Mouse (Mus musculus) hindbrain, embryonic 11.5 days (tissue): ENCODE data around the gene Nckap5. TPM values are rescaled to one million over a fixed set of nuclear protein-coding genes. Genes with fewer than 3 reads are reported as not detected.
A peak's percentile ranks its signal among the peaks of the same experiment; 100 is the strongest.

Experiments
- ATAC-seq: fragments of 200-750 bp; cut with Nextera tagmentation; 2 replicates; pipeline ENCODE4 v1.8.0; 2017; ENCODE audit warnings: mild to moderate bottlenecking, moderate TSS enrichment, moderate library complexity; ENCODE audit not compliant: low FRiP score
- DNase-seq: peaks from one replicate; pipeline ENCODE4 v3.0.0-alpha.2; 2015; ENCODE audit warnings: low spot score
- H3K27ac ChIP-seq: fragments of 300-500 bp; sonication (generic); 2 replicates; pipeline ENCODE4 v1.5.1; 2014; ENCODE audit warnings: mild to moderate bottlenecking, low read depth, low read length
- H3K27me3 ChIP-seq: fragments of 300-500 bp; sonication (generic); 2 replicates; pipeline ENCODE4 v1.6.1; 2014; ENCODE audit warnings: mild to moderate bottlenecking, low read length, moderate library complexity, mixed read lengths; ENCODE audit not compliant: control insufficient read depth, insufficient read depth
- H3K36me3 ChIP-seq: fragments of 300-500 bp; sonication (generic); 2 replicates; pipeline ENCODE4 v1.6.1; 2014; ENCODE audit warnings: mild to moderate bottlenecking, low read length, moderate library complexity, mixed read lengths; ENCODE audit not compliant: control insufficient read depth, insufficient read depth
- H3K4me1 ChIP-seq: fragments of 300-500 bp; sonication (generic); replicated peaks from 2 replicates; pipeline ENCODE4 v1.6.1; 2014; ENCODE audit warnings: low read length, mixed read lengths; ENCODE audit not compliant: control insufficient read depth, insufficient read depth
- H3K4me2 ChIP-seq: fragments of 300-500 bp; sonication (generic); replicated peaks from 2 replicates; pipeline ENCODE4 v1.6.1; 2014; ENCODE audit warnings: mild to moderate bottlenecking, low read depth, low read length
- H3K4me3 ChIP-seq: fragments of 300-500 bp; sonication (generic); 2 replicates; pipeline ENCODE4 v1.5.1; 2014; ENCODE audit warnings: low read depth, low read length
- H3K9ac ChIP-seq: fragments of 300-500 bp; sonication (generic); 2 replicates; pipeline ENCODE4 v1.6.1; 2014; ENCODE audit warnings: low read depth, low read length
- H3K9me3 ChIP-seq: fragments of 300-500 bp; sonication (generic); 2 replicates; pipeline ENCODE4 v1.6.1; 2016; ENCODE audit warnings: low read length; ENCODE audit not compliant: control insufficient read depth
- WGBS: fragments of 180-500 bp; shearing (Covaris S2); extraction: QIAGEN DNeasy Blood & Tissue Kit; methylation state at CpG from one replicate; pipeline ENCODE4 v1.1.7; 2014; 5-methylcytosine and 5-hydroxymethylcytosine counted together
- polyA plus RNA-seq: library from polyadenylated mRNA; unstranded; fragments of >200 nt; fragmentation: Nextera tagmentation; extraction: Ambion mirVana; gene quantifications from 2 replicates; pipeline ENCODE4 v1.2.1, GENCODE M21; 2014

Gene Nckap5
- polyA plus RNA-seq, 1 experiment from 2014 or later, result 23.5 TPM

DNA sequence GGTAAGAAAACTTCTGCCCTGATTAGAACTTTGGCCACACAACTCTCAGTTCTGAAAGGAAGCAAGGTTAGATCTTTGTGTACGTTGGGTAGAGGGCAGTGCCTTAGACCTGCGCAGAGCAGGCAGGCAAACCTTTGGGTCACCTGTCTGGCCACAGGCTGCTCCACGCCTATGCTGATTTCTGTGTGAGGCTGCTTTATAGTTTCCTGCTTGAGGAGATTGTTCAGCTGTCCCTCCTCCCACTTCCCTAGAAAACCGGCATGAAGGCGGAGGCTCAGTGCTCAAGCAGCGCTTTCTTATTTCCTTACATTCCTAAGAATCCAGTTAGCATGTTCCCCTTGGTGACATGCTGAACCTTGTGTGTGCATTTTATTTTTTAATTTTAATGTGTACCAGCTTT is 620.4 kb downstream of the Nckap5 start:
- H3K9me3 ChIP-seq, result no peaks in the 10 kb centered on the region
- no peaks in the 10 kb centered on the region for H3K36me3 ChIP-seq
- no peak overlapping the region for H3K4me3 ChIP-seq
- no peak overlapping the region for H3K27ac ChIP-seq
- no peaks in the 10 kb centered on the region for H3K4me1 ChIP-seq
- WGBS, result 85% methylated on average over 6 of the region's 6 CpGs
- H3K9ac ChIP-seq, result no peak overlapping the region
- no peak overlapping the region for H3K4me2 ChIP-seq
- DNase-seq, result no peak
- no peak for ATAC-seq
- no peaks in the 10 kb centered on the region for H3K27me3 ChIP-seq

DNA sequence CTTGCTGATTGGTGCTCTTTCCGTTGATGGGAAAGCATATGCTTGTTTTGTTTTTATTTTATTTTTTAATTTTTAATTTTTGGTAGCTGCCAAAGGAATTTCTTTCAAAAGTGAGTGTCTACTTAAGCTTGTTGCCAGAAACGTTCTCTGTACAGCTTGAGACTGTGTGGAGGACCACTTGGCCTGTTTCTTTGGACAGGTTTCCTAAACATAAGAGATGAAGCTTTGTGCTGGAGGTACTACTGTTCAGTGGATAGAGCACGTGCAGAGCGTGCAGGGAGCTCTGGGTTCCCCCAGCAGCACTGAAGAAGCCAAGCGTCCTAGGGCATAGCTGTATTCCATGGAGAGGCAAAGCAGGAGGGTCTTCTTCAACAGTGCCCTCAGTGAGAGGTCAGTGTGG is 620.9 kb downstream of the Nckap5 start:
- no peaks in the 10 kb centered on the region for H3K9me3 ChIP-seq
- no peak for ATAC-seq
- WGBS, result 91% methylated on average over 5 of the region's 5 CpGs

DNA sequence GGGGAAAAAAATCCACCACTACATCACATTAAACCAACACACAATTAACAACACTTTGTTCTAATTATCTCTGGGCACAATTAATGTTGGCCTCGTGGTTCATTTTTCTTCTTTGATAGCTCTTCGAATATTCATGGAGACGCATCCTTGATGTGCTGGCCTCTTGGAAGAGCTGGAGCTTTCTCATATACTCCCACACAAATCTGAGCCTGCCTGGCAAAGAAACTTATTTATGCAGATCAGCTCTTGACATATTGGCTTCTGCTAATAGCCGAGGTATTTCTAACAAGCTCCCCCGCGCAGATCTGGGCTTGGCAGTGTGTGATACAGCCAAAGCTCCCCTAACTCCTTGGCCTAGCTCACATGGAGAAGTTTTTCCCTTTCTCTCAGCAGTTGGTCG is 621.5 kb downstream of the Nckap5 start:
- Histone ChIP-seq H3K4me2 (no peak overlapping the region), H3K4me1 (no peaks in the 10 kb centered on the region), H3K27ac (no peak overlapping the region), H3K36me3 (no peaks in the 10 kb centered on the region), H3K9me3 (no peaks in the 10 kb centered on the region), H3K27me3 (no peaks in the 10 kb centered on the region), H3K4me3 (no peak overlapping the region), H3K9ac (no peak overlapping the region)
- WGBS, result 91% methylated on average over 7 of the region's 7 CpGs
- ATAC-seq (no peak), DNase-seq (no peak)

More for the DNA sequence above, 620.9 kb downstream of the Nckap5 start:
- no peaks in the 10 kb centered on the region for H3K4me1 ChIP-seq
- no peak for DNase-seq
- no peaks in the 10 kb centered on the region for H3K27me3 ChIP-seq
- H3K4me3 ChIP-seq, result no peak overlapping the region
- no peak overlapping the region for H3K4me2 ChIP-seq
- no peak overlapping the region for H3K27ac ChIP-seq
- H3K36me3 ChIP-seq, result no peaks in the 10 kb centered on the region
- H3K9ac ChIP-seq, result no peak overlapping the region

DNA sequence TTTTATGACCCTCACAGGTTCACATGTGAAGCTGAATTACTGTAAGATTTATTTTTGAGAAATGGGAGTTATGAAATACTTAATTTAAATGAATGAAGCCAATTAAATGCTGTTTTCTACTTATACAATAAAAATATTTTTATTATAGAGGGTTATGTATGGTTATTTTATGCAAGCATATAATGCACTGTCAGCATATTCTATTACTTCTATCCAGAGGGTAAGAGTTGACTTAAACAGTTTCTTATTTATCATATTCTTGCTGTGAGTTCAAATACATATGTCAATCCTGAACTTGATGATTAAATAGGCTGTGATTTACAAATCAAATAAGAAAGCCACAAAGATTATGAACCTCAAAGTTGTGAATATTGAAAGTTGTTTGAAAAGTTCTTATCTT is 633.7 kb downstream of the Nckap5 start:
- Histone ChIP-seq H3K9ac (no peak overlapping the region), H3K27me3 (no peaks in the 10 kb centered on the region)

DNA sequence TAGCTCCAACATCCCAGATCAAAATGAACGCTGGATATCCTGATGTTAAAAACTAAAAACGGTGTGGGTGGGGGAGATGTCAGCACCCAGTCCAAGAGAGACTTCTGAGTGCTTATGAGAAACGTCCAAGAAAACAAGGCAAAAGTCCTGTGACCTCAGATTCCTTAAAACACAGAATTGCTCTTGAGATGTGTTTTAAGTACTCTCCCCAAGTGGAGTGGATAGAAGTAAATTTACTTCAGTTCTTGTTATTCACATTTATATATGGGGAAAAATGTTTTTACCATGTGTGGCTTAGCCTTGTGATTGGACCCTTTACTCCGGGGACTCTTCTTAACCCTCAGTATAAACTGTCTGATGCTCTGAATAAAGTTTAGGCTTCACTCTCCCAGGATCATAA is 640.2 kb downstream of the Nckap5 start:
- ATAC-seq, result no peak

More for the DNA sequence above, 633.7 kb downstream of the Nckap5 start:
- Histone ChIP-seq H3K4me3 (no peak overlapping the region), H3K4me1 (no peaks in the 10 kb centered on the region), H3K36me3 (no peaks in the 10 kb centered on the region), H3K4me2 (no peak overlapping the region), H3K9me3 (no peaks in the 10 kb centered on the region), H3K27ac (no peak overlapping the region)
- DNase-seq (no peak), ATAC-seq (no peak)

DNA sequence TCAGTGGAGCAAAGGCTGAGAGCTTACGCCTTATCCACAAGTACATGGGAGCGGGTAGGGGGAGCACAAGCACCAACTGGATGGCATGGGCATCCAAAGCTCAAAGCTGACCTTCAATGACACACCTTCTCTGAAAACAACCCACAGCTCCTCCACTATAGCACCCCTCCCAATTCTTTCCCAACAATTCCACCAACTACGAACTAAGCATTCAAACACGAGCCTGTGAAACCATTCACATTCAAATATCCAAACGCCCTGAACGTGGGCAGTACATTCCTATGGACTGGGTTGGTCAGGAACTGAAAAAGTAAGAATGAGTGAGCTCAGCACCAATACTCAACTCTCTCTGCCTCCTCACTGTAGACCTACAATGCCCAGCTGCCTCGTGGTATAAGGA is 646.8 kb downstream of the Nckap5 start:
- no peaks in the 10 kb centered on the region for H3K9me3 ChIP-seq
- H3K9ac ChIP-seq, result no peak overlapping the region
- 89% methylated on average over 7 of the region's 7 CpGs for WGBS
- ATAC-seq (no peak), DNase-seq (no peak)
- H3K4me2 ChIP-seq, result no peak overlapping the region
- H3K27me3 ChIP-seq, result no peaks in the 10 kb centered on the region
- no peaks in the 10 kb centered on the region for H3K36me3 ChIP-seq
- H3K4me3 ChIP-seq, result no peak overlapping the region
- no peak overlapping the region for H3K27ac ChIP-seq
- no peaks in the 10 kb centered on the region for H3K4me1 ChIP-seq

More for the DNA sequence above, 640.2 kb downstream of the Nckap5 start:
- Histone ChIP-seq H3K27me3 (no peaks in the 10 kb centered on the region), H3K27ac (no peak overlapping the region), H3K4me1 (no peaks in the 10 kb centered on the region), H3K9me3 (no peaks in the 10 kb centered on the region), H3K4me2 (no peak overlapping the region), H3K9ac (no peak overlapping the region), H3K36me3 (no peaks in the 10 kb centered on the region), H3K4me3 (no peak overlapping the region)
- WGBS, result 83% methylated on average over 4 of the region's 4 CpGs
- no peak for DNase-seq

DNA sequence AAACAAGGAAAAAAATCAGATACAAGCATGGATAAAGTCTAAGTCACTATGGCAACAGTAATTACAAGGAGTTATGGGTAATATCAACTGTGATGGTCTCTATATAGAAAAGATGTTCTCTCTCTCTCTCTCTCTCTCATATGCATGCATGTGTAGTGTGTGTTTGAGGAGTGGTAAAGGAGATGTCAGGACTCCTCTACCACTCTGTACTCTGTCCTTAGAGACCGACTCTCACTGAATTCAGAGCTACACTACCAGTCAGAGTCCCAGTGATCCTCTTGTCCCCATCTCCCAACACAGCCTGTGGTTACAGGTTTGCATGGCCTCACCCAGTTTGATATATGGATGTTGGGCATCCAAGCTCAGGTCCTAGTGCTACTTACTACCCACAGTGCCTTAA is 662.0 kb downstream of the Nckap5 start:
- peak; percentile 44; the same call in 1 of the 2 replicates for ATAC-seq
- DNase-seq, result no peak
- Histone ChIP-seq H3K9ac (no peak overlapping the region), H3K9me3 (no peaks in the 10 kb centered on the region), H3K4me2 (no peak overlapping the region), H3K4me3 (no peak overlapping the region), H3K4me1 (no peaks in the 10 kb centered on the region), H3K36me3 (no peaks in the 10 kb centered on the region), H3K27me3 (no peaks in the 10 kb centered on the region), H3K27ac (no peak overlapping the region)
- 38% methylated on average over 1 of the region's 1 CpGs for WGBS

DNA sequence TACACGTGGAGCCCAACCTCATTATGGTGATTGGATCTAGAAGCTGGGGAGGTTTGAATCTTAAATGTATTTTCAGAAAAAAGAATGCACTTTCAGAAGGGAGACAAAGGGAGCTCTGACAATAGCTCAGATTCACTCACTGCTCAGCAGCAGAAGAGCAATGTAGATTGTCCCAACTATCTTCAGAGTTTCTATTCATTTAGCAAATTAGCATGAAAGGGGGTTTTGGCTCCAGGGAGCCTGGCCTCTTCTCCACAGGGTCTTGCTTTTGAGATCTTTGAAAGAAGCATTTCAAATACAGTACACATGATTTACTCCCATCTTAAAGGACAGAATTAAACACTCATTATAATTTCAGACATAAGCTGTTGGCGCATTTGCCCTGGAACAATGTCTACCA is 662.5 kb downstream of the Nckap5 start:
- ATAC-seq (peak; percentile 70), DNase-seq (peak; percentile 19)
- no peak overlapping the region for H3K4me3 ChIP-seq
- H3K9me3 ChIP-seq, result no peaks in the 10 kb centered on the region
- no peak overlapping the region for H3K9ac ChIP-seq
- WGBS, result 21% methylated on average over 2 of the region's 2 CpGs
- no peaks in the 10 kb centered on the region for H3K27me3 ChIP-seq
- no peak overlapping the region for H3K4me2 ChIP-seq
- H3K4me1 ChIP-seq, result no peaks in the 10 kb centered on the region
- no peak overlapping the region for H3K27ac ChIP-seq
- H3K36me3 ChIP-seq, result no peaks in the 10 kb centered on the region

DNA sequence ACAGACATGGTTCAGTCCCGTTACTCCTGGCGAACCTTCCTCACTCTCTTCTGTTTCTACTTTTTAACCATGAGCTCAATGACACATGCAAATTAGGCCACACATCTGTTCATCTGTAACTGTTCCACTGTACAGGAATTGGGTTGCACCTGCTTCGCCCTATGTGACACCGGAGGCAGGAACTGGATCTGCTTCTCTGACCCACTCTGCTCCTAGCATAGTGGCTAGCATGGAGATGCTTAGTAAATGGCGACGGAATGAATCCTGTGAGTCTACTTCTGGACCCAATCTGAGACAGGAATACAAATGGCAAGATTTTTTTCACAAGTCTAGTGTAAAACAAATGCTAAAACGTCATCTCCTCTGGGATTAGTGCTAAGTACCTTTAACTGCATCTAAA is 663.1 kb downstream of the Nckap5 start:
- no peaks in the 10 kb centered on the region for H3K36me3 ChIP-seq
- peak; percentile 44; the same call in 1 of the 2 replicates for ATAC-seq
- no peak for DNase-seq
- H3K9ac ChIP-seq, result no peak overlapping the region
- no peak overlapping the region for H3K4me2 ChIP-seq
- H3K9me3 ChIP-seq, result no peaks in the 10 kb centered on the region
- no peaks in the 10 kb centered on the region for H3K27me3 ChIP-seq
- WGBS, result 63% methylated on average over 7 of the region's 7 CpGs
- H3K4me3 ChIP-seq, result no peak overlapping the region
- no peaks in the 10 kb centered on the region for H3K4me1 ChIP-seq
- H3K27ac ChIP-seq, result no peak overlapping the region
